Mouse (Mus musculus): ENCODE results near the gene Atg2b.

Atg2b gene

DNA sequence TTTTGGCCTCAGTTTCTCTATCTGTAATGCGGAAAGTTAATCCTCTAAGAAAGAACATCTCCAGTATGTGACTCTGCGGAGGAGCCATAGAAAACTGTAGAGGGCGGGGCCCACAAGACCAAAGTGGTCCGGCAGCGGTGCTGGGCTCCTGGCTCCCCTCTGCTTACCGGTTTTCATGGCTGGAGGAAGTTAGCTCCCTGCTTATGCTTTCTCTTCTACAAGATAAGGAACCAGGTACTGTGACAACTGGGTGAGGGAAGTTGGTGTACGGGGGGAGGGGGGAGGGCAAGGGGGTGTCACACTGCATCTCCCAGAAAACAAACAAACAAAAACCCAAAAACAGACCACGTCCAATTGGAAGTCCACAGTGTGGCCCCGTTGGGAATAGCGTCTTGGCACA is 86.5 kb downstream of the Atg2b start:
- no peak for DNase-seq (ENCODE audit: low spot score in 2 of 2)

DNA sequence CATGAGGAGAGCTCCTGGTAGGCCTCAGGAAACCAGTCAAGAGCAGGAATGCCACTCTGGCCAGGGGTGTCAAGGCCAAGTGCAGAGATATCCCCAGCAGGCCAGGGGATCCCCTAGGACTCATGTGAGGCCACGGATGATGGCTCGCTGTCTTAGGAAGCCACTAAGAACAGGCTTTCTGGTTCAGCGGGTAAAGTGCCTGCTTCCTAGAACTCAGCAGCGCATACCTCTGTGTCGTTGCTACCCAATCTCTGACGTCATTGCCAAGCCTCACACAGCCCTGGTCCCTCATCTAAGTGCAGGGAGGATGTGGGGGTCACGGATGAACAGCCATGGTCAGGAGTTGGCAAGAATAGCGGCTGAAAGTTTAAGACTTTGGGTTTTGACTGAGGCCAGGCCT is 87.9 kb downstream of the Atg2b start:
- DNase-seq (ENCODE audit: low spot score in 2 of 2): no peak

DNA sequence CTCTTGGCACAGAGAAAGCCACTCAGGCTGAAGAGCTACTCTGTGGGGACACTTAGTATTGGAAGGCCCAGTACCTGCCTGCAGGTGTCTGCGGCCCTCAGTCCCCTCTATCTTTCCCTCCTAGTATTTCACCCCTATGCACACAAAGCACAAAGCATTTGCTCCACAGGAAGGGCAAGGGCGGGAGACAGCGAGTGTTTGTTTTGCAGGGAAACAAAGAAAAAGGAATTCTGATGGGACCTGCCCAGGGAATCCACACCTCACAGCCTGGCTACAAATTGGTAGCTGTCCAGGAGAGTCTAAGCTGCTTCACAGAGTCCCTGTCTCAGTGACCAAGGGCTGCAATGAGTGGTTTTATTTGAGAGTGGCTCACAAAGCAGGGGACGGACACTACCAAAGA is 91.5 kb downstream of the Atg2b start:
- no peak for DNase-seq (ENCODE audit: low spot score in 2 of 2)

DNA sequence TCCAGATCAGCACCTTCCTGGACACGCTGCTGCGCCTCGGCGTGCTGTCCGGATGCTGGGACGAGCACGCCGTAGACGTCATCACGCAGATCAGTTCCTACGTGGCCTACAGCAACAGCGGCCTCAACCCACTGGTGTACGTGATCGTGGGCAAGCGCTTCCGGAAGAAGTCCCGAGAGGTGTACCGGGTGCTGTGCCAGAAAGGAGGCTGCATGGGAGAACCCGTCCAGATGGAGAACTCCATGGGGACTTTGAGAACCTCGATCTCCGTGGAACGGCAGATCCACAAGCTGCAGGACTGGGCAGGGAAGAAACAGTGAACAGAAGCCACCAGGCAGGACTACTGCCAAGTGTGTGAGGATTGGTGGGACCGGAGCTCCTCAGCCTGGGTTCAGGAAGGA is 92.7 kb downstream of the Atg2b start:
- no peak for DNase-seq (ENCODE audit: low spot score in 2 of 2)

DNA sequence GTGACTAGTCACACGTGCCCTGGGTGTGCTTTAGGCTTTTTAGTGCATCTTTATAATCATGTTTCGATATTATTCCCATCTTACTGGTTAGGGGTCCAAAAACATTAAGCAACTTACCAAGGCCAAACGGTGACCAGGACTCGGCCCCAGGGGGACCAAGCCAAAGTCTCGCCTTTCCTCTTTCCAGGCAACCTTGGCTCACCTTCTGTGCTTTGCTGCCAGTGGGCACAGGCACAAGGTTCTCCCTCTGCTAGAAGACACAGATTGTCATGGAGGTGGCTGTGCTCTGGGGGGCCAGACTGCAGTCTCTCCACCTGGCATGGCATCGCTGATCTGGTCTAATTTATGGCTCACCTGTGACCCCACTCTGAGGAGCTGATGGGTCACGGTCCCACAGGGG is 94.2 kb downstream of the Atg2b start:
- no peak for DNase-seq (ENCODE audit: low spot score in 2 of 2)

DNA sequence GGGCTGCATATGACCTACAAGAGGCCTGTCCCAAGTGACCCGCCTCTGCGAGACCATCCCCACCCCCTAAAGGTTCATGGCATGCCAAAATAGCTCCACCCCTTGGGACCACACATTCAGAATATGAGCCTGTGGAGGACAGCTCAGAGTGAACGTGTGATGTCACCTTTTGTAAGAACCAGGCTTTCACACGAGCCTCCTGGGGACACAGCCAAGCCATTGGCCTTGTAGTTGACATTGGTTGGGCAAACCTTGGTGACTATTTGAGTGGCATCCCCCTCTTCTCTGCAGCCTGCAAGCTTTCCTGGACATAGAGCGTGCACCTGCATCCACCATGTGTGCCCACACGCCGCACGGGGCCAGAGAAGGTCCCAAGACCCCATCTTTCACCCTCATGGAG is 97.5 kb downstream of the Atg2b start:
- DNase-seq (ENCODE audit: low spot score in 2 of 2): no peak

DNA sequence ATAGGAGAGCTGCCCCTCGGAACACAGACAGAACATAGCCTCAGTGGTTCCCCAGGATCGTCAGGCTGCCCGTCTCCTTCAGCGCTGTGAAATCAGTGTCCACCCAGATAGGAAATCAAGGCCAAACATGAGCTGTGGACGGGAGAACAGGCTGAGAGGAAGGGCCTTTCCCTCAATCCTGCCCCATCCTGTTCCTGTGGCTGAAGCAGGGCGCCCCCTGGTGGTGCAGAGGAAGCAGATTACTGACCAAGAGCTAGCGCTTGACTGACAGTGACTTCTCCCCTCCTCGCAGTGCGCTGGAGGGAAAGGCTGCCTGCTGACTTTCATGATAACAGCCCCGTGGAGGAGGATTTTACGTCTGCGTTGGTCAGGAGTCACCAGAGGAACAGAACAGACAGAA is 100.2 kb downstream of the Atg2b start:
- peak; percentile 37 to 53 for DNase-seq (ENCODE audit: low spot score in 2 of 2)

DNA sequence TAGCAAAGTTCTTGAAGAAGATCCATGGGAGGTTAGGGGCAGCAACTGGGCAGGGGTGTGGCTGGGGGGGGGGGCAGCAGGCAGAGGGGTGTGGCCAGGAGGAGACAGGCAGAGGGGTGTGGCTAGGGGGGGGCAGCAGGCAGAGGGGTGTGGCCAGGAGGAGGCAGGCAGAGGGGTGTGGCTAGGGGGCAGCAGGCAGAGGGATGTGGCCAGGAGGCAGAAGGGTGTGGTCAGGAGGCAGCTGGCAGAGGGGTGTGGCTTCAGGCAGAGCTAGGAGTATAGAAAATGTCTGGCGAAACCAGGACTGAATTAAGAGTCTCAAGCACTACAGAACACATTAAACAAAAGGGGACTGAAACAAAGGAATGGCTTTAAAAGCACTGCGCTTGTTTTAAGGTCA is 101.5 kb downstream of the Atg2b start:
- no peak for DNase-seq (ENCODE audit: low spot score in 2 of 2)

DNA sequence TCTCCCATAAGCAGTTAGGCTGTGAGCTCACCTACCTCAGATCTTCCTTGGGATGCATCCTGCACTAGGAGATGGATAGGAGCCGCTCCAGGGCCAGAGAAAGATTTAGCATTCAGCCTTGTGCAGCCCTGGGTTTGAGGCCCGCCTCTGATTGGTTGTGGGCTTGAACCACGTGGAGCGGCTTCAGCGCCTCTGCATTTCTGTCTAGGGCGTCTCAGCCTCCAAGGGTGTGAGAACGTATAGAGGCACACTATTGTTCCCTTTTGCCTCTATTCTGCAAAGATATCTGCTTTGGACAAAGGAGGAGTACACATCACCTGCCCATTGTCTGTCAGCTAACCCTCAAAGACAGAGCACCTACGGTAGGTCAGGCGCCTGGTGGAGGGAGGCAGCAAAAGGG is 102.5 kb downstream of the Atg2b start:
- DNase-seq (ENCODE audit: low spot score in 2 of 2): no peak

DNA sequence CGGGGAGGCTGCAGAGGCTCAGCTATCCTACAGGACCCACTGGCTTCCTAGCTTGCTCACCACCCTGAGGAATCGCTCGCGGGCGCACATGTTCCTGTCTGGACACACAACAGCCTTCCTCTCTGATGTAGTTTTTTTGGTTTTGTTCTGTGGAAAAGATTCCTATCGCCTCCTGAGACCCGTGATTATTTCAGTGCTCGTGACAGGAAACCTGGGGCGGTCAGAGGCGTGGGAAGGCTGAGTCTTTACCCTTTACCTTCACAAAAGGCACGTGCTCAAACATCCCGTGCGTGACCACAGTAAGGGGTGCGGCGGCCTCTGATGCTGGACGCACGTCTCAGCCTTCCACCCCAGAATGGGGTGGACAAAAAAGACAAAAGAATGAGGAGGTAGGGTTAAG is 104.5 kb downstream of the Atg2b start:
- DNase-seq (ENCODE audit: low spot score in 2 of 2): no peak

DNA sequence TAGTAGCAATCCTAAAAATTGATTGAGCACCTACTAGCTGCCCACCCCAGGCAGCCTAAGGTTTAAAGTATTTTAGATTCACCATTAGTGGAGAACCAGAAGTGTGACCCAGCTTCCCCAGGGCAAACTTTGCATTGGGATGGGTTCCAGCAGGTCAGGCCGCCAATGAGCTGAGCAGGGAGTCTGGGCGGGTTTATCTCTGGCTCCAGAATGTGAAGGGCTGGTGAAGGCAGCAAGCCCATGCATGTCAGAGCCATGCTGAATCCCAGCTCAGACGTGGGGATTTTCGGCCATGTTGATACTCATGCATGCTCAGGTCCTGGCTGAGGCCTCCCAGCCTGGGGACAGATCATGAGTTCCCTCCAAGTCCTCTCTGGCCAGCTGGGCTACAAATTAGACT is 110.7 kb downstream of the Atg2b start:
- no peak for DNase-seq (ENCODE audit: low spot score in 2 of 2)

DNA sequence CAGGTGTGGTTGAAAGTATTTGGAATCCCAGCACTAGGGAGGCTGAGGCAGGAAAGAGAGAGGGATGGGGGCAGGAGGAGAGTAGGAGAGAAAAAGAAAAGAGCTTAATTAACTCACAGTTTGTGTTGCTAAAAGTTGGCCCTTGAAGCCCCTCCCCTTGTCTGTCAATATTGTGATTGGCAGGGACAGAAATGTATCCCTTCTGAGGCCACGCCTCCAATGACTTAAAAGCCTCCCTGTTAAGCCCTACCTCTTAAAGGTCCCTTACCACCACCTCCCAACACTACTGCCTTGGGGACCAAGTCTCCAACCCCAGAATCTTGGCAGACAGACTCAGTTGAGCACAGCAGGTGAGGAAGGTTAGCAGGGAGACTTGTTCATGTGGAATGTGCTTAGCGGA is 112.4 kb downstream of the Atg2b start:
- DNase-seq (ENCODE audit: low spot score in 2 of 2): no peak

DNA sequence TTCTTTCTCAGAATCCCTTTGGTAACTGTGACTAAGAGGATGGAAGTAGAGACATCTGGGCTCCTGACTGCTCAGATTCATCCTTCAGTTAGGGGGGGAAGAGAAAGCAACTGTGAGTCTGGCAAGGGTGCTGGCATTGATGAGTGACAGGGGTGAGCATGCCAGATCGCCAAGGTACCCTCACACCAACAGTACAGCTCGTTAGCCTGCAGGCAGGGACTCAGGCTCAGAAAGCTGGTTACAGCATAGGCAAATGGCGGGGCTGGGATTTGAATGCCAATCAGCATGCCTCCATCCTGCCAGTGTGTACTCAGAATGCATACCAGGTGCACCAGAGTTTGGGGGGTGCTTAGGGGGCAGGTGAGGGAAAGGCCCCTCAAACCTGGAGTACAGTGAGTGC is 113.1 kb downstream of the Atg2b start:
- DNase-seq (ENCODE audit: low spot score in 2 of 2): no peak
